Mouse (Mus musculus) c-Kit-positive CD71-positive TER-119-positive erythroid progenitor cells, embryonic 14.5 days (primary cell): ENCODE measurements around the gene Nwd1.
"Not testable (repeated sequence)": the region's sequence is repeated elsewhere in the genome, so short reads cannot be mapped to it uniquely, and the experiment has no call there.

Experiments
- DNase-seq: peaks from one replicate; pipeline ENCODE4 v3.0.0-alpha.2; 2013; ENCODE audit warnings: low spot score

Nwd1 gene

DNA sequence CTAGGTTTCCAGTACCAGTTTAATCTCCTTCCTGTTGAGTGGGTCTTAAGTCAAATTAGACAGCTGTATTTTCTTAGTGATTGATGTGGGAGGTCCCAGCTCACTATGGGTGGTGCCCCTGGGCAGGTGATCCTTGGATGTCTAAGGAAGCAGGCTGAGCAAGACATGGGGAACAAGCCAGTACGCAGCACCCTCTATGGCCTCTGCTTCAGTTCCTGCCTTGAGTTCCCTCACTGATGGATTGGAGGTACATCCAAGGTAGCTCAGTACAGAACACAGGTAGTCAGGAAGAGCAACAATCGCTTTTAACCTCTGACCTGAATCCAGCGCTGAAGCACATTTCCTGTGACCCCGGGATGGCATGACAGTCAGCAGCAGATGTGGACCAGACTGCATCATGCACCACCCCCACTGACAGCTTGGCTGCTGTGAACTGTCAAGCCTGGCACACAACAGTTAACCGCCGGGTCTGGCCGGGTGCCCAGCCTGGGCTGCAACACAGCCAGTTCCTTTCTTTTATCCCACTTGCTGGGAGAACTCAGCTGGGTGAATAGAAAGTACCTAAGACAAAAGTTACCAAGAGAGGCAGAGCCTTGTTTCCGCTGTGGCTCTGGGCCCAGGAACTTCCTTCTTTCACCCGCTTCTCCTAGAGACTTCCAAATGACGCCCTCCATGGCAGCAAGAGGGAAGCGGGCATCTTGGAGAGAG is at the start of gene Nwd1:
Gene Nwd1 (plus strand): TSS at position 652 of the 708 bp plus-strand sequence.
- no peak for DNase-seq

GRCm38 (mm10) chr8:72642885-72643284 is 3.6 kb upstream of the Nwd1 start:
- no peak for DNase-seq

DNA sequence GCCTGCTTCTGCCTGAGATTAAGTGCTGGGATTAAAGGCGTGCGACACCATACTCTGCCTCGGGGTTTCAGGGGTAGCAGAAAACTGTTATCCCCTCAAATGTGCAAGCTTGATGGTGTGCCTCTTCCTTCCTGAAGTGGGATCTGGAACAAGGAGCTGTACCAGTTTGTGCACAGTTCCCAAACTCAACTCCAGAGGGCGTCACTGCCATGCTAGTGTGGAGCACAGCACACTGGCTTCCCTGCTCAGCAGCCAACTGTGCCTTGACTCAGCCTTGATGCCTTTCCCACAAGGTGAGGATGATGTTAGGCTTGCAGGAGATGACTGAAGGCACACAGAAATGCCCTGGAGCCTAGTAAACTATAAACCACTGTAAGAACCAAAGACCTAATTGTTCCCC is 1.9 kb upstream of the Nwd1 start:
- DNase-seq = no peak

DNA sequence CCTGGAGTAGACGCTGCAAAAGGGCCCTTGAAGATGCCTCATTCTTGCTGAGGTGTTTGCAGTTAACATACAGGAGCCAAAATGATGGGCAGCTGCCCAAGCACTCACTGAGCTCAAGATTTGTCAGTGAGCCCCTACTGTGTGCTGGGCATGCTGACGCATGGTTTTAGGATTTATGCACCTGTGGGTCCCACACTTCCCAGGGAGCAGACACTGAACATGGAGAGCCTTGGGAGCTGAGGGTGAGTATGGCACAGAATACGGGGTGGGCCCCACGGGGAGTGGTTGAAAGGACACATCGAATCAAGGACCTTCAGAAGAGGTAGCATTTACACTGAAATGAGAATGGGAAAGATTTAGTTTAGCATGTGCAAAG is 245 bp downstream of the Nwd1 start:
- DNase-seq = no peak

DNA sequence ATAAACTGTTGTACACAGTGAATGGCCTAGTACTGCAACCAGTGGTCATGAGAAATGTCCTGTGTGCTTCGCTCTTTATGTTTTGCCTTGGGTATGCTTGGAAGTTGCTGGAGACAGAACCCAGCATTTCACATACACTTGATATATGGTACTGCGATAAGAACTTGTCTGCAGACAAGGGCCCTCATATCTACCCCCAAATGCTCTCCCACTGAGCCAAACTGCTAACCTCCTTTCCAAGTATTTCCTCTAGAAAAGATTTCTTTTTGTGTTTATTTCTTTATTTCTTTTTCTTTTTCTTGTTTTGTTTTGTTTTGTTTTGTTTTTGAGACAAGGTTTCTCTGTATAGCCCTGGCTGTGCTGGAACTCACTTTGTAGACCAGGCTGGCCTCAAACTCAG is 4.2 kb downstream of the Nwd1 start:
- no peak for DNase-seq

DNA sequence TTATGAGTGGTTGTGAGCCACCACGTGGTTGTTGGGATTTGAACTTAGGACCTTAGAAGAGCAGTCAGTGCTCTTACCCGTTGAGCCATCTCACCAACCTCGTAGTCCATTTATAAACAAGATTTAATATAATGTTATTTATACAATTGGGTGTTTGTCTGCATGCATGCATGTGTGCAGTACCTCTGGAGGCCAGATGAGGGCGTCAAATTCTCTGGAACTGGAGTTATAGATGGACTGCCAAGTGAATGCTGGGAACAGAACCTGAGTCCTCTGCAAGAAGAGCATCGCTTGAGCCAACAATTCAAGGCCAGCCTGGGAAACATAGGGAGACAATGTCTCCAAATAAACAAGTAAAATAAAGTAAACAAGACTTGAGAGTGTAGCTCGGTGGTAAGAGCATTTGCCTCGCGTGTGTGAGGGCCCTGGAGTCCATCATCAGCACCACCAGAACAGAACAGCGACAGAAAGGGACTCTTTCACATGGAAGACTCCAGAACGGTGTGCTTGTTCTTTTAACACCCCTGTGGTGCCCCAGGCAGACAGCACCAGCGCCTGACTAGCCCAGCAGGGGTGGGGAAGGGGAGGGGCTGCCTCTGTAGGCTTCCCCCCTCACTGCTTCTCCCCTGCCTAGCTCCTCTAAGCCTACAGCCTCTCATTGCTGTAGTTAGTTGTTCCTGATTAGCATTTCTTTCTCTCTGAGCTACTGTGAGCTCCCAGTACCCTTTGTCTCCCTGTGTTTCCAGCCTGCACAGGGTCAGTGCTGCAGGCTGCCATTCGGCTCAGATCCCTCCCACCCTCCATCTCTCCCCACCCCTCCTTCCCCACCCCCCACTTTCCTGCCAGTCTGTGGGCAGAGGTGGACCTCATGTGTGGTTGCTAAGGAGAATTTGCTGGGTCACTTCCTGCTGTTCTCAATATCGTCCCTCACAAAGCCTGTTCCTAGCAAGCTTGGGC is 8.3 kb downstream of the Nwd1 start:
- no peak for DNase-seq

- DNase-seq = no peak
Observed at GRCm38 (mm10) chr8:72655522-72655912, 9.0 kb downstream of the Nwd1 start.

DNA sequence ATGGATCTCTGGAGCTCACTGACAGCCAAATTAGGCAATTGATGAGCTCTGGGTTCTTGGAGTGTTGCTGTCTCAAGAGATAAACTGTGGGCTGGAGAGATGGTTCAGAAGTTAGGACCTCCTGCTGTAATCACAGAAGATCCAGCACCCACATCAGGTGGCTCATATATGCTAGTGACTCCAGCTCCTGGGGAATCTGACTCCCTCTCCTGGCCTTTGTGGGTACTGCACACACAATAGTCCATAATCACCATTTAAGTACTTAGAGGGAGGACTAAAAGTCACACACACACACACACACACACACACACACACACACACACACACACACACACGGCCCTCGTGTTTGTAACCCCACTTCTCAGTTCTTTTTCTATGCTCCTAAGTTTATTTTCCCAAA is 13.5 kb downstream of the Nwd1 start:
- no peak for DNase-seq

DNA sequence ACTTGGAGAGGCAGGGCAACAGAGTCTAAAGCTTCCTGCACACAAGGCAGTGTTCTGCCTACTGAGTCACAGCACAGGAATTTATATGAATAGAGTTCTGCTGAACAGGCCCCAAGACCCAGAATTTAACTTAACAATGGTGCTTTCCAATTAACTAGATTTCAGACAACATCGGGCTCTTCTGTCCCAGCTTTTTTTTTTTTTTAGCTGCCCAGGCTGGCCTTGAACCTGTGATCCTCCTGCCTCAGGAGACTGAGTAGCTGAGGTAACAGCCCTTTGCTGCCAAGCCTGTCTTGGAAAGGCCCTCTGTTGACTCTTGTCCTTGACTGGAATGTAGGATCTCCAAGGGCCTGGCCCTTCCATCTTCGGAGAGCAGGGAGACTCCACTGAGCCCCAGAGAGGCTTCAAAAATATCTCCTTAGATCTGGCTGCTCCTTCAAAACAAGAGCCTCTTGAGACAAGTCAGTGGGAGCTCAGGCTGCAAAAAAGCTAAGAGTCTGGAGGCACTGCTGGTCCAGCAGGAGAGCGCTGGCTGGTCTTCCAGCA is 17.7 kb downstream of the Nwd1 start:
- no peak for DNase-seq

GRCm38 (mm10) chr8:72664757-72665156 is 18.2 kb downstream of the Nwd1 start:
- DNase-seq = no peak

DNA sequence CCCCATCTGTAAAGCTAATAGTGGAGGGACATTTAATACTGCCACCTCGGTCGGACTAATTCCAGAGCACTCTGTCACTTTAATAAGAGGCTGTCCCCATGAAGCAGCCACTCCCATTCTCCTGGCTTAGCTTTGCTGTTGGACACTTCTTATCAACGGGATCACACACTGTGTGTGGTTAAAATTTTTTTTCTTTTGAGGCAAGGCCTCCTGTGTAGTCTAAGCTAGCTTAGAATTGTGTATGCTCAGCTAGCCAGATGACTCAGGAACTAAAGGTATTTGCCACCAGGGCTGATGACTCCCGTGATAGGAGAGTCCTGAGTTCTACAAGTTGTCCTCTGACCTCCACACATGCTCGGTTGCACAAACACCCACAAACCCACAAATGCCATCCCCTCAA is 18.9 kb downstream of the Nwd1 start:
- no peak for DNase-seq

DNA sequence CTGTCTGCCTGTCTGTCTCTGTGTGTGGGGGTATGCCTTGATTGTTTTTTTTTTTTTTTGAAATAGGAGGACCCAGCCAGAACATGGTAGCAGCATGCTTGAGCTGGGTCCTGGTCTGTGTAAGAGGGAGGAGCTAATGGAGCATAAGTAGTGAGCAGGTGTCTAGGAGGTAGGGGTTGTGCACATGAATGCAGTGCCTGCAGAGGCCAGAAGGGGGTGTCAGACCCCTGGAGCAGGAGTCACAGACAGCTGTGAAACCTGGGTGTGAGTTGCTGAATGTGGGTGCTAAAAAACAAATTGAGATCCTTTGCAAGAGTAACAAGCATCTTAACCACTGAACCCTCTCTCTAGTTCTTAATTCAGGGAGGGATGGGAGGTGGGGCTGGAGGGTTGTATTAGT is 22.4 kb downstream of the Nwd1 start:
- no peak for DNase-seq

GRCm38 (mm10) chr8:72672802-72673201 is 26.3 kb downstream of the Nwd1 start:
- no peak for DNase-seq

DNA sequence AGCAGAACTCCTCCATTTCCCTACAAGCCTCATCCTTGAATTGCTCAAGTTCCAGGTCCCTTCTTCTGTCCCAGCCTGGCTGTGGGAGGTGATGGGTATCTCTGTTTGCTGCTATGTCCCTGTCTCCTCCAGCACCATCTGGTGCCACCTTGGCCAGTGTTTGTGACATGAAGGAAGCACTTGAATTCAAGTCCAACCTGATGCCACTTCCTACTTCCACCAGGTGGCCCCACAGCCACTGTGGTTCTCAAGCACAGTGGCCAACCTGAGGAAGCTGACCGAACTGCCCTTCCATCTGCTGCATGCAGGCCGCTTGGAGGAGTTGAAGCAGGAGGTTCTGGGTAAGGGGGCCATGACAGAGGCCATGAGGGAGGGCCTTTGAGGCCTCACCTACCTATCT is 27.7 kb downstream of the Nwd1 start:
- no peak for DNase-seq

GRCm38 (mm10) chr8:72676436-72676835 is 29.9 kb downstream of the Nwd1 start:
- DNase-seq = no peak

GRCm38 (mm10) chr8:72676844-72677243 is 30.3 kb downstream of the Nwd1 start:
- DNase-seq = not testable (repeated sequence)

- no peak for DNase-seq
Observed at GRCm38 (mm10) chr8:72677331-72677730, 30.8 kb downstream of the Nwd1 start.

GRCm38 (mm10) chr8:72680133-72680532 is 33.6 kb downstream of the Nwd1 start:
- no peak for DNase-seq

- no peak for DNase-seq
Observed at GRCm38 (mm10) chr8:72682051-72682687, 35.7 kb downstream of the Nwd1 start.

DNA sequence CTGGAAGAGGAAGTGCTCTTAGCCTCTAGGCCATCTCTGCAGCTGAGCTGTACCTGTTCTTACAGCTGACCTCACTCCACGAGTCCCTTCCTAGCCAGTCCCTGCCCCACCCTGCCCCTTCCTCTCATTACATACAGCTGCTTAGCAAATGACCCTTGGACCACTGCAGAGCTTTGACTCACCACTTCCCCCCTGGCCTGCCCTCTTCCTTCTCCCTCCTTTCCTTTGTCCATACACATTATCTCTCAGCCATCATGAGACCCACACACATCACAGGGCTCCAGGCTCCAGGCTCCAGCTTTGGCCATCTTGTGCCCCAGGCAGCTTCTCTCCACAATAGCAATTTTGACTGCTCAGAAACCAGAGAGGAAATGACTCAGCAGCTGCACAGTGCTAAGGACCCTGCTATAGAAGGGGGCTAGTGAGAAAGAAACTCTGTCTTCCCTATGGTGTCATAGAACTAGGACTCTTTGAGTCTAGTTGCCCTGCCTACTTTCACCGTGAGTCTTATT is 36.6 kb downstream of the Nwd1 start:
- DNase-seq = no peak

- DNase-seq = not testable (repeated sequence)
Observed at GRCm38 (mm10) chr8:72683572-72684099, 37.1 kb downstream of the Nwd1 start.

DNA sequence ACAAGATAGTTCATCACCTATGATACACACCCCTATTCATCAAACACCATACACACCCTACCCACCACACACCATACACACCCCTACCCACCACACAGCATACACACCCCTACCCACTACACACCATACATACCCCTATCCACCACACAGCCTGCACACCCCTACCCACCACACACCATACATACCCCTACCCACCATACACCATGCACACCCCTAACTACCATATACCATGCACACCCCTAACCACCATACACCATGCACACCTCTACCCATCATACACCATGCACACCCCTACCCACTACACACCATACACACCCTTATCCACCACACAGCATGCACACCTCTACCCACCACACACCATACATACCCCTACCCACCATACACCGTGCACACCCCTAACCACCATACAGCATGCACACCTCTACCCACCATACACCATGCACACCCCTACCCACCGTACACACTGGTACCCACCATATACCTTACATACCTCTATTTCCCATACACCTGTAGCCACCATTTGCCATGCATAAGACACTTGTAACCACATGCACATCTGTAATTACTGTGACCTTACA is 51.9 kb downstream of the Nwd1 start:
- no peak for DNase-seq
